Mouse (Mus musculus): ENCODE data around the gene Tanc2. TPM values are rescaled to one million over a fixed set of nuclear protein-coding genes. Genes with fewer than 3 reads are reported as not detected.

Gene Tanc2
- polyA plus RNA-seq (2015; fragmentation: Nextera tagmentation; extraction: Ambion mirVana): 7.1 and 9.3 TPM in 2 replicates

GRCm38 (mm10) chr11:105589877-105590641 lies at the start of gene Tanc2:
Gene Tanc2 (plus strand): TSS chr11:105589986.
- H3K9ac ChIP-seq (replicated peaks; ENCODE audit: low read length): peak within 1 kb of the TSS; percentile 97

GRCm38 (mm10) chr11:105540781-105541180 lies 49.0 kb upstream of the Tanc2 start:
- Histone ChIP-seq H3K9ac (replicated peaks; ENCODE audit: low read length) (no peak overlapping the region), H3K27ac (ENCODE audit: low read length) (no peak overlapping the region), H3K4me3 (ENCODE audit: low read length) (no peak overlapping the region), H3K27me3 (ENCODE audit: insufficient read depth, low read length) (no peaks in the 10 kb centered on the region), H3K36me3 (ENCODE audit: insufficient read depth, low read length) (no peaks in the 10 kb centered on the region), H3K9me3 (ENCODE audit: low read length) (no peaks in the 10 kb centered on the region), H3K4me1 (ENCODE audit: insufficient read depth, low read length) (peaks cover 5% of the 10 kb centered on the region), H3K4me2 (replicated peaks; ENCODE audit: low read depth, low read length) (no peak overlapping the region)
- 89% methylated on average over 8 of the region's 8 CpGs for WGBS
- ATAC-seq (ENCODE audit: low FRiP score, low TSS enrichment): no peak

More at GRCm38 (mm10) chr11:105589877-105590641, at the start of gene Tanc2:
- Histone ChIP-seq H3K4me1 (ENCODE audit: insufficient read depth, low read length) (peaks cover 11% of the 10 kb centered on the region), H3K27ac (ENCODE audit: low read length) (peak within 1 kb of the TSS; percentile 91), H3K4me2 (replicated peaks; ENCODE audit: low read depth, low read length) (peak within 1 kb of the TSS; percentile 88), H3K27me3 (ENCODE audit: insufficient read depth, low read length) (no peaks in the 10 kb centered on the region), H3K36me3 (ENCODE audit: insufficient read depth, low read length) (no peaks in the 10 kb centered on the region), H3K4me3 (ENCODE audit: low read length) (peak within 1 kb of the TSS; percentile 72), H3K9me3 (ENCODE audit: low read length) (no peaks in the 10 kb centered on the region)
- under 1% methylated on average over 68 of the region's 87 CpGs for WGBS
- ATAC-seq (ENCODE audit: low FRiP score, low TSS enrichment): peak; percentile 88

GRCm38 (mm10) chr11:105541366-105541765 lies 48.4 kb upstream of the Tanc2 start:
- no peaks in the 10 kb centered on the region for H3K9me3 ChIP-seq (ENCODE audit: low read length)
- no peak overlapping the region for H3K9ac ChIP-seq (replicated peaks; ENCODE audit: low read length)
- no peak overlapping the region for H3K27ac ChIP-seq (ENCODE audit: low read length)
- H3K36me3 ChIP-seq (ENCODE audit: insufficient read depth, low read length): no peaks in the 10 kb centered on the region
- ATAC-seq (ENCODE audit: low FRiP score, low TSS enrichment): no peak
- no peaks in the 10 kb centered on the region for H3K27me3 ChIP-seq (ENCODE audit: insufficient read depth, low read length)
- H3K4me1 ChIP-seq (ENCODE audit: insufficient read depth, low read length): peaks cover 8% of the 10 kb centered on the region
- H3K4me3 ChIP-seq (ENCODE audit: low read length): no peak overlapping the region
- 75% methylated on average over 4 of the region's 4 CpGs for WGBS
- no peak overlapping the region for H3K4me2 ChIP-seq (replicated peaks; ENCODE audit: low read depth, low read length)

- H3K4me2 ChIP-seq (replicated peaks; ENCODE audit: low read depth, low read length): no peak overlapping the region
- no peak overlapping the region for H3K27ac ChIP-seq (ENCODE audit: low read length)
- no peak overlapping the region for H3K4me3 ChIP-seq (ENCODE audit: low read length)
- H3K9ac ChIP-seq (replicated peaks; ENCODE audit: low read length): no peak overlapping the region
- no peak for ATAC-seq (ENCODE audit: low FRiP score, low TSS enrichment)
- H3K36me3 ChIP-seq (ENCODE audit: insufficient read depth, low read length): no peaks in the 10 kb centered on the region
- WGBS: 66% methylated on average over 1 of the region's 1 CpGs
- peaks cover 8% of the 10 kb centered on the region for H3K4me1 ChIP-seq (ENCODE audit: insufficient read depth, low read length)
- H3K27me3 ChIP-seq (ENCODE audit: insufficient read depth, low read length): no peaks in the 10 kb centered on the region
- no peaks in the 10 kb centered on the region for H3K9me3 ChIP-seq (ENCODE audit: low read length)
Observed at GRCm38 (mm10) chr11:105542129-105542528, 47.7 kb upstream of the Tanc2 start.

GRCm38 (mm10) chr11:105545801-105546200 lies 44.0 kb upstream of the Tanc2 start:
- H3K9me3 ChIP-seq (ENCODE audit: low read length): no peaks in the 10 kb centered on the region
- H3K27ac ChIP-seq (ENCODE audit: low read length): no peak overlapping the region
- H3K4me3 ChIP-seq (ENCODE audit: low read length): no peak overlapping the region
- no peak overlapping the region for H3K9ac ChIP-seq (replicated peaks; ENCODE audit: low read length)
- no peak overlapping the region for H3K4me2 ChIP-seq (replicated peaks; ENCODE audit: low read depth, low read length)
- no peaks in the 10 kb centered on the region for H3K27me3 ChIP-seq (ENCODE audit: insufficient read depth, low read length)
- ATAC-seq (ENCODE audit: low FRiP score, low TSS enrichment): no peak
- H3K4me1 ChIP-seq (ENCODE audit: insufficient read depth, low read length): peaks cover 15% of the 10 kb centered on the region
- H3K36me3 ChIP-seq (ENCODE audit: insufficient read depth, low read length): no peaks in the 10 kb centered on the region
- WGBS: 46% methylated on average over 8 of the region's 8 CpGs

- H3K27me3 ChIP-seq (ENCODE audit: insufficient read depth, low read length): no peaks in the 10 kb centered on the region
- WGBS: 30% methylated on average over 6 of the region's 6 CpGs
- no peak overlapping the region for H3K4me2 ChIP-seq (replicated peaks; ENCODE audit: low read depth, low read length)
- no peaks in the 10 kb centered on the region for H3K9me3 ChIP-seq (ENCODE audit: low read length)
- H3K27ac ChIP-seq (ENCODE audit: low read length): no peak overlapping the region
- peaks cover 15% of the 10 kb centered on the region for H3K4me1 ChIP-seq (ENCODE audit: insufficient read depth, low read length)
- ATAC-seq (ENCODE audit: low FRiP score, low TSS enrichment): no peak
- no peak overlapping the region for H3K9ac ChIP-seq (replicated peaks; ENCODE audit: low read length)
- no peak overlapping the region for H3K4me3 ChIP-seq (ENCODE audit: low read length)
- H3K36me3 ChIP-seq (ENCODE audit: insufficient read depth, low read length): no peaks in the 10 kb centered on the region
Observed at GRCm38 (mm10) chr11:105546393-105546792, 43.4 kb upstream of the Tanc2 start.

GRCm38 (mm10) chr11:105548383-105548782 lies 41.4 kb upstream of the Tanc2 start:
- H3K4me3 ChIP-seq (ENCODE audit: low read length): no peak overlapping the region
- WGBS: 80% methylated on average over 6 of the region's 6 CpGs
- no peak overlapping the region for H3K9ac ChIP-seq (replicated peaks; ENCODE audit: low read length)
- H3K36me3 ChIP-seq (ENCODE audit: insufficient read depth, low read length): no peaks in the 10 kb centered on the region
- no peak for ATAC-seq (ENCODE audit: low FRiP score, low TSS enrichment)
- H3K9me3 ChIP-seq (ENCODE audit: low read length): no peaks in the 10 kb centered on the region
- no peak overlapping the region for H3K4me2 ChIP-seq (replicated peaks; ENCODE audit: low read depth, low read length)
- no peaks in the 10 kb centered on the region for H3K27me3 ChIP-seq (ENCODE audit: insufficient read depth, low read length)
- H3K4me1 ChIP-seq (ENCODE audit: insufficient read depth, low read length): peaks cover 15% of the 10 kb centered on the region
- H3K27ac ChIP-seq (ENCODE audit: low read length): no peak overlapping the region

- ATAC-seq (ENCODE audit: low FRiP score, low TSS enrichment): peak; percentile 81
Observed at GRCm38 (mm10) chr11:105549164-105550121, 40.3 kb upstream of the Tanc2 start.

GRCm38 (mm10) chr11:105557285-105557684 lies 32.5 kb upstream of the Tanc2 start:
- no peak overlapping the region for H3K4me3 ChIP-seq (ENCODE audit: low read length)
- no peak overlapping the region for H3K4me2 ChIP-seq (replicated peaks; ENCODE audit: low read depth, low read length)
- no peak overlapping the region for H3K27ac ChIP-seq (ENCODE audit: low read length)
- H3K9ac ChIP-seq (replicated peaks; ENCODE audit: low read length): no peak overlapping the region
- no peaks in the 10 kb centered on the region for H3K36me3 ChIP-seq (ENCODE audit: insufficient read depth, low read length)
- WGBS: 81% methylated on average over 8 of the region's 8 CpGs
- H3K9me3 ChIP-seq (ENCODE audit: low read length): no peaks in the 10 kb centered on the region
- no peaks in the 10 kb centered on the region for H3K27me3 ChIP-seq (ENCODE audit: insufficient read depth, low read length)
- no peaks in the 10 kb centered on the region for H3K4me1 ChIP-seq (ENCODE audit: insufficient read depth, low read length)
- ATAC-seq (ENCODE audit: low FRiP score, low TSS enrichment): no peak

More at GRCm38 (mm10) chr11:105549164-105550121, 40.3 kb upstream of the Tanc2 start:
- Histone ChIP-seq H3K4me1 (ENCODE audit: insufficient read depth, low read length) (peaks cover 15% of the 10 kb centered on the region), H3K9me3 (ENCODE audit: low read length) (no peaks in the 10 kb centered on the region), H3K36me3 (ENCODE audit: insufficient read depth, low read length) (no peaks in the 10 kb centered on the region), H3K27ac (ENCODE audit: low read length) (peak overlapping the region; percentile 25; the same call in 1 of the 2 replicates), H3K4me3 (ENCODE audit: low read length) (no peak overlapping the region), H3K9ac (replicated peaks; ENCODE audit: low read length) (no peak overlapping the region), H3K27me3 (ENCODE audit: insufficient read depth, low read length) (no peaks in the 10 kb centered on the region), H3K4me2 (replicated peaks; ENCODE audit: low read depth, low read length) (no peak overlapping the region)
- WGBS: 38% methylated on average over 9 of the region's 9 CpGs
